In genomic region chr7:125115322-125115996, GRCm38 (mm10) we compare ENCODE assay signal across 29 mouse cellular contexts.
DNase-seq lines count a peak whose midpoint lies in the region; ATAC-seq and TF ChIP-seq lines count a peak whose summit lies in the region.
"Had no signal": no experiment of that assay in that cellular context is flagged by ENCODE, and none has a peak within 500 bp of the region (broad histone marks: within the 10 kb centered on the region; RNA-seq: fewer than 3 reads in every experiment).

No protein-coding gene starts in this region.

- no peak overlapping the region for H3K27ac ChIP-seq in left cerebral cortex, adult 2 months
- H3K27ac ChIP-seq: forebrain, embryonic 15.5 days; heart, embryonic 10.5 days; heart, embryonic 15.5 days; hindbrain, embryonic 13.5 days; kidney, embryonic 15.5 days; liver, embryonic 13.5 days; midbrain, embryonic 12.5 days had no signal

- H3K4me3 ChIP-seq in left cerebral cortex, adult 2 months, result no peak overlapping the region
- H3K4me3 ChIP-seq: forebrain, embryonic 15.5 days; heart, embryonic 10.5 days; heart, embryonic 15.5 days; hindbrain, embryonic 13.5 days; kidney, embryonic 15.5 days; liver, embryonic 13.5 days; megakaryocyte, embryonic 14.5 days; midbrain, embryonic 12.5 days had no signal

- intact Hi-C loops in left cerebral cortex, adult 2 months (cut with DNase I), result loop anchor here (2.0 to 10.0 kb wide), 6 partner anchors 118 to 368 kb away; no protein-coding TSS in a partner anchor

- TF ChIP-seq CTCF in left cerebral cortex, adult 2 months (IDR thresholded peaks at IDR 0.05), result no peak

- ATAC-seq in frontal cortex, adult (ENCODE audit: low TSS enrichment), result peak; percentile 64
- ATAC-seq: forebrain, embryonic 15.5 days; inflammation-experienced regulatory T-cells, adult 6 months; lung, postnatal 0 days had no signal

- DNase-seq in frontal cortex, postnatal 25 days (ENCODE audit: low spot score in 2 of 2), result no peak
- peak; percentile 30 to 48 for DNase-seq in left cerebral cortex, adult 18-20 months (ENCODE audit: low spot score in 2 of 2)
- no peak for DNase-seq in left cerebral cortex, adult 2 months (ENCODE audit: extremely low spot score in 1 of 2, low spot score in 2 of 2)
- DNase-seq in right cerebral cortex, adult 2 months (ENCODE audit: low spot score in 2 of 2), result peak; percentile 35 to 41
- DNase-seq in right cerebral cortex, postnatal 10 days (ENCODE audit: low spot score in 2 of 2), result no peak
- DNase-seq in right cerebral cortex, postnatal 36 days (ENCODE audit: low spot score in 2 of 2), result peak; percentile 6 to 13
- DNase-seq in adipocyte (ENCODE audit: low spot score), result no peak
- DNase-seq: cerebellum, adult 11 months; cerebellum, adult 9-10 months; cerebellum, postnatal 36 days; gastrocnemius, postnatal 10 days; heart, postnatal 36 days; kidney, adult 18-20 months; kidney, postnatal 25 days; left cerebral cortex, postnatal 4 days; liver, embryonic 13.5 days; lung, adult 18-20 months; lung, postnatal 4 days; thymus, postnatal 4 days had no signal

Comparison
In these comparisons a context has a peak if more than half of its experiments do, and no peak if none do; other contexts are left out.
1. DNase-seq: peak in left cerebral cortex, adult 18-20 months (2 of 2), right cerebral cortex, adult 2 months (2 of 2) and right cerebral cortex, postnatal 36 days (2 of 2); none in frontal cortex, postnatal 25 days (0 of 2), left cerebral cortex, adult 2 months (0 of 2), right cerebral cortex, postnatal 10 days (0 of 2) and adipocyte (single experiment).